Comparison of ENCODE assay signal across 10 mouse cellular contexts in genomic region chr1:143809062-143809461, GRCm38 (mm10).
"Had no signal": no experiment of that assay in that cellular context is flagged by ENCODE, and none has a peak within 500 bp of the region (broad histone marks: within the 10 kb centered on the region; RNA-seq: fewer than 3 reads in every experiment).

No protein-coding gene starts in this region.

- ATAC-seq: midbrain, embryonic 16.5 days had no signal

- H3K9me3 ChIP-seq: limb, embryonic 10.5 days; liver, embryonic 15.5 days; lung, embryonic 15.5 days; midbrain, embryonic 12.5 days had no signal

- H3K27me3 ChIP-seq: liver, embryonic 15.5 days; lung, embryonic 15.5 days; midbrain, embryonic 12.5 days had no signal

- H3K9ac ChIP-seq: liver, embryonic 15.5 days; lung, embryonic 15.5 days; midbrain, embryonic 12.5 days had no signal

- DNase-seq: kidney, adult 8-10 months; kidney, postnatal 25 days; right cerebral cortex, postnatal 14 days; thymus, postnatal 36 days had no signal

- H3K4me2 ChIP-seq: liver, embryonic 11.5 days; liver, embryonic 15.5 days; lung, embryonic 15.5 days; midbrain, embryonic 12.5 days had no signal

- H3K4me1 ChIP-seq: limb, embryonic 10.5 days; lung, embryonic 15.5 days; midbrain, embryonic 12.5 days had no signal

- H3K4me3 ChIP-seq: limb, embryonic 10.5 days; liver, embryonic 15.5 days; lung, embryonic 15.5 days; midbrain, embryonic 12.5 days had no signal

- H3K27ac ChIP-seq: limb, embryonic 10.5 days; liver, embryonic 15.5 days; lung, embryonic 15.5 days; midbrain, embryonic 12.5 days had no signal
